Mouse (Mus musculus) inflammation-experienced regulatory T-cells, adult 6 months (primary cell): ENCODE measurements around the gene Nemp2. TPM values are rescaled to one million over a fixed set of nuclear protein-coding genes. Genes with fewer than 3 reads are reported as not detected.

ENCODE experiments used
- ATAC-seq: one replicate; pipeline ENCODE4 v1.8.0; 2017
- polyA plus RNA-seq, 3 experiments: library from polyadenylated mRNA; unstranded; fragments of 100-300 nt; shearing (Covaris generic); gene quantifications; one replicate each; pipeline ENCODE4 v1.2.1; 2017

Gene Nemp2
- 10 to 100 TPM; 30.0 to 40.0 (median 35.7) TPM for polyA plus RNA-seq

DNA sequence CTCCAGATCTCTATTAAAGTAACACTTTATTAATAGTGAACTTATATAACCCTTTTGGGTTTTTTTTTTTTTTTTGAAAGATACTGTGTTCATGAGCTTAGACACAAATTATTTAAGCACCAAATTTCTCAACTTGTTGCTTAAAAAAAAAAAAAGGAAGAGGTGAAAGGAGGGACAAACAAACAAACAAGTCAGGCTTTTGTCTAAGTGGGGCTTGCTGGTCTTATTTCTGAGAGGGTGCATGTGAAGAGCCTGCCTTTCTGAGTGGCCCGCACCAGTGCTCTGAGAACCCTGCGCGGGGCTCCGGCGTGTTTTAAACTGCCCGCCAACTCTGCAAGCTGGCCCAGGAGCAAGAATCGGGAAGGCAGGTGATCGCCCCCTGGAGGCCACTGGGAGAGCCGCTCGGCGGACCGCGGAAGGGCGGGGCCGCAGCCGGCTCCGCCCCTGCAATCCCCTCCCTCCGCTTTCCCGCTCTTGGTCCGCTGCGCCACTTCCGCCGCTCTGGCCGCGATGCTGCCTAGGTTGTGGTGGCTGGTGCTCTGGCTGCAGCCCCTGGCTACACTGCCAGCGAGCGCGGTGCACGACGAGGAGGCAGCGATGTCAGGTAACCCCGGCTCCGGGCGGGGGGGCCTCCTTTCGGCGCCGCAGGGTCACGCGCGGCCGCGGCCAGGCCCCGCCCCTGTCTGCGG is at the start of gene Nemp2:
Nemp2 (plus strand) TSS at position 456 of the 689 bp plus-strand sequence.
- ATAC-seq: peak; percentile 77

DNA sequence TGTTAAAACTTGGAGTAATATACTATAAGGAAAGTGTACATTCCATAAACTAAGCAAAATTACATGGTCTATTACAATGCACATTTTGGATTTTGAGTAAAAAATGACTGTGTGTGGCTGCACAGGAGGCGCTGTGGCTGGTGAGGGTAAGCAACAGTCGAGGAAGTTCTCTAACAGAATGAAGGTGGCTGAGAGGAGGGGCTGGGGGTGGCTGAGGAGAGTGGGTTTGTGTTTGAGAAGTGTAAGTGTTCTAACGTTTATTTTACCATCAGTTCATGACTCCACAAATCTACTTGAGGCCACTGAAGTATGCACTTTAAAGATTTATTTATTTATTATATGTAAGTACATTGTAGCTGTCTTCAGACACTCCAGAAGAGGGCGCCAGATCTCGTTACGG is 48.8 kb upstream of the Nemp2 start:
- no peak for ATAC-seq

DNA sequence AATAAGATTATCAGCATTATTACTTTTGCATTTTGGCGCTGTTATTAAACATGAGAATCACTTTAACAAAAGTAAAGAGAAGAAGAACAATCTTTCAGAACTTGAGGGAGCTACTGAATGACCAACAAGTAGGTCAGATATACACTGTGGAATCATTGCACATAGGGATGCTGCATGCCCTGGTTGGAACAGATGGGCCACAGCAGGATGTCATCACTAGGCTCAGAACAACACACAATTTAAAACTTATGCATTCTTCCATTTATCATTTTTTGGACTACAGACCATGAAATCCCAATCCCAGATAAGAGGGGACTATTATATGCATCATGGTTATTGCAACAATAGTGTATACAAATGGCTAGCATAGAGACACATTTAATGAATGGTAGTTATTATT is 47.6 kb upstream of the Nemp2 start:
- no peak for ATAC-seq

GRCm38 (mm10) chr1:52596982-52597646 is 33.4 kb upstream of the Nemp2 start:
- no peak for ATAC-seq

DNA sequence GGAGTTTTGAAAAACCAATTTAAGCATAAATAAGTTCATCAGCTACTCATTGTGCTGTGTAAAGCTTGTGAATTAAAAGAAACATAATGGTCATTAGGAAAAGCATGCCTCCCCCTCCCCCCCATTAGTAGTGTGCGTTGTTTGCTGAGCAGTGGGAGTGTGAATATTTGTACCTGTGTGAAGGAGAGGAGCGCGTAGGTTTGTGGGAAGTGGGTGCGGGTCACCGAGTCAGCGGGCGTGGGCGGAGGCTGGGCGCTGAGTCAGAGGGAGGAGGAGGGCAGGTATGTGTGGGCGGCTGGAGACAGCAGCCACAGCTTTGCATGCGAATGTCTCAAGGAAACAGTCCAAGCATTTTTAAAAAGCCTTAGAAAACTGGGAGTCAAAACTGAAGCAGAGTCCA is 32.7 kb upstream of the Nemp2 start:
- ATAC-seq: peak; percentile 95

- ATAC-seq: no peak
These were observed 32.1 kb upstream of the Nemp2 start for GRCm38 (mm10) chr1:52598361-52598760.

GRCm38 (mm10) chr1:52601496-52601895 is 29.0 kb upstream of the Nemp2 start:
- ATAC-seq: no peak

GRCm38 (mm10) chr1:52607700-52608099 is 22.8 kb upstream of the Nemp2 start:
- peak; percentile 7 for ATAC-seq

- no peak for ATAC-seq
These were observed 22.0 kb upstream of the Nemp2 start for GRCm38 (mm10) chr1:52608486-52608885.

DNA sequence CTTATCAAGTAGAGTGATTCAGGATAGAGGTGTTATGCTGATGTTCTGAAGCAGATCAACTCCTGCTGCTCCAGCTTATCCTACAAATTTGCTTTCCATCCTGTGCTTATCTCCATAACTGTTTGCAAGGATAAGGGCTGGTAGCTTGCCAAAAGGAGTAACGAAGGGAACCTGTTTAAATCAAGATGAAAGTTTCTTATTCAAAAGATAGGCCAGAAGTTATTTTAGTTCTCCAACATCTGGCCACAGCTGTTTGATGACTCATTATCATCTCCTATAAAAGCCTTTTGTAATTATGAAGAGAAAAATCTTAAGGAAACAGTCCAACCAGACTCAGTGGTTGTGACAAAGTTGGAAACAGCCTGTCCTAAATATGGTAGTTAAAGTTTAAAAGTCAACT is 12.3 kb upstream of the Nemp2 start:
- no peak for ATAC-seq

DNA sequence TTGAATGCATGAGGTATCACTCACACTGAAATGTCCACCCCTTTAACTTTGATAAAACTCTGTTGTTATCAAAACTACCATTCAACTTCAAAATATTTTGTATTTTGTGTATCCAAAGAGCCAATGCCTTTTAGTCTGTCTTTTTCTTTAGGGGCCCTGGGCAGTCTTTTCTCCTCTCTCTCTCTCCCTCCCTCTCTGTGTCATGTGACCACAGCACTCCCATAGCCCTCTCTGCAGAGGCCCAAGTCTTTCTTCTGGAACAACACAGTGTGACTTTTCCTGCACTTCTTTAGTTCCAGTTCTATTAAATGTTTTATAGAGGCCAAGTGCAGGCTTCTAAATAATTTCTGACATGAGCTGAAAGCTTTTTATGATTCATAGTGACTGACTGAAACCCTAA is 10.1 kb upstream of the Nemp2 start:
- no peak for ATAC-seq

- ATAC-seq: peak; percentile 92
These were observed 415 bp downstream of the Nemp2 start for GRCm38 (mm10) chr1:52630937-52631299.

- ATAC-seq: no peak
These were observed 1.1 kb downstream of the Nemp2 start for GRCm38 (mm10) chr1:52631570-52631969.

- ATAC-seq: no peak
These were observed 3.7 kb downstream of the Nemp2 start for GRCm38 (mm10) chr1:52634251-52634650.

DNA sequence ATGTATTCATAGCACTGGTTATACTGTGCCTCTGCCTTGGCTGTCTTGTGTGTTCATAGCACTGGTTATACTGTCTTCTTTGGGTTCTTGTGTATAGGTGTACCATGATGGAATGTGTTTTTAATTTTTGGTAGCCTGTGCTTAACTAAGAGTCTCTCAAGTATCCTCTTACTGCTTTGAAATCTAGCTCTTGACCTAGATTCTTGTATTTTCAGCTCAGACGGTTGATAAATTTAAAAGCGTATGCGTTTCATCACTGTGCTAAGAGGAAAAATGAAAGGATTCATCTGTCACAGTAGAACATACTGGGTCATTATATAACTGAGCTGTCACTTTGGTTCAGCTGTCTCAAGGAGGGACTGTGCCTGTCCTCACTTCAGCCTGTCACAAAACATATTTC is 5.4 kb downstream of the Nemp2 start:
- no peak for ATAC-seq

GRCm38 (mm10) chr1:52638101-52638500 is 7.6 kb downstream of the Nemp2 start:
- no peak for ATAC-seq

GRCm38 (mm10) chr1:52639090-52639489 is 8.6 kb downstream of the Nemp2 start:
- no peak for ATAC-seq

DNA sequence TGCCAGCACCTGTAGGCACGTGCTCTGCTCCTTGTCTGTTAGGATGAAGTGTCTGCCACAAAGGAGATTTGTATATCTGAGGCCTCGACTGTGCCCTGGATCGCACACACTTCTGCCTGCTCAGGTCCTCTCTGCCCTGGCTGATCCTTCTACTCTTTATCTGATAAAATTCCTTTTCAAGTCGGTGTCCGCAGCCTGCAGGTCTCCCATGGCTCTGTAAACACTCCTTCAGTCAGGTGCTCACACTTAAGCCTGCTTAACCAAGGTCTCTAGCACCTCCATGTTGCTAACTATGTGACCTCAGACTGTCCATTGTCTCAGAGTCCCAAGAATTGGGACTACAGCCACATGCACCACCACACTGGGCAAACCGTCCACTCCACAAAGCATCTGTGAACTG is 9.8 kb downstream of the Nemp2 start:
- no peak for ATAC-seq

GRCm38 (mm10) chr1:52640736-52641135 is 10.2 kb downstream of the Nemp2 start:
- no peak for ATAC-seq

DNA sequence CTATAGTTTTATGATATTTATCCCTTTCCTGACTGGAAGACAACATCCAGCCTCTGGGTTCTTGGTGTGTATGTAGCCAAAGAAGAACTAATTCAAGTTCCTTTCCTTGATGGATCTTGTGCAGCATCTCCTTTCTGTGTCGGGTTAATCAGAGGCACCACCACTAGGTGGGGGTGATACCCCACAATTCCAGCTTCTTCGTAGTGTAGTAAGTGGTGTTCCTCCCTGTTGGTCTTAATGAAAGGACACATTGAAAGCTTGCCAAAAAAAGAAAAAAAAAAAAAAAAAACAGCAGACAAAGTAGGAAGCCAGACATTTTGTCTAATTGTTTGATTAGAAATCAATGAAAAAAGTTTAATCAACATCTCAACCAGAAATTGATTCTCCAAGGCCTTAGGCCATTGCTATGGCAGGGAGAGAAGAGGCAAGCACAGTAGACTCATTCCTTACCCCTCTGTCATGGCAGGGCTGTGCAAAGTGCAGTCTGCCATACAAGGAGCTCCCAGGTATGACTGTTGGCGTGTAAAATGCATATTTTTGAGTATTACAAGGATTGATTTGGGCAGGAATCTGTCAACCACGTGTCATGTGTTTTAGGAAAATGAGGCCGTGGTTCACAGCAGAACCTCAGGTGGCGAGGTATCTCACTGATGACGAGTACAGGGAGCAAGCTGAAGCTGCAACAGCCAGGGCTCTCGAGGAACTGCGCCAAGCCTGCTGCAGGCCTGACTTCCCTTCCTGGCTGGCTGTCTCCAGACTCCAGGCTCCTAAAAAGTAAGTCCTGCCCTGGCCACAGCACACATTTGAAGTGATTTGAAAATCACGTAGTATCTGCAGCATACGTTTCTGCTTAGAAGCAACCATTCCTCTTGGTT is 17.9 kb downstream of the Nemp2 start:
- peak; percentile 64 for ATAC-seq

- peak; percentile 18 for ATAC-seq
These were observed 19.6 kb downstream of the Nemp2 start for GRCm38 (mm10) chr1:52650066-52650465.

DNA sequence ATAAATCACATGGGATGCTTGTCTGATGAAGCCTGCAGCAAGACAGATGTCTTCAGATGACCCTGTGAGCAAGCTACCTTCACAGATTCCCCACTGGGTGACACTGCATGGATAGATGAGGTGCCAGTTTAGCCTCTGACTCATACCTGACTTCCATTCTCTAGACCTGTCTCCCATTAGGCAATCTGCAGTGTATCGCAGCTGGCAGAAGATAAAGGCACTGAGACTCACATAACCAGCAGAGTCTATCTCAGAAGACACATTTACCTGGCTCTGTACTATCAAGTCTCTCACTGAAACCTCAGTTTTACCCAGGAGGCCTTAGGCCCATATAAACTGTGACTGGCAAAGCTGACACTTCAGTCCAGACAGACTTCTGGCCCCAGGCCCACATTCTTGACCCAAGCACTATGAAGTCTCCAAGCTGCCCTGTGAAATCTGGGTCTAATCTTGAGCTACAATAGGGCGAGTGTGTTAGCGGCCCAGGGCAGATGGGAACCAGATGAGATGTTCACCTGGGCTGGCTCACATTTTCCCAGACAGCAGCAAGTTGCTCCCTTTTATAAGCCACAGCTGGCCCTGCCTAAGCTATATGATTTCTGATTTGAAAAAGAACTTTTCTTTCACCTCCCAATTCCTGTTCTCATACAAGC is 22.2 kb downstream of the Nemp2 start:
- no peak for ATAC-seq

GRCm38 (mm10) chr1:52653366-52653765 is 22.9 kb downstream of the Nemp2 start:
- peak; percentile 75 for ATAC-seq
